Mouse (Mus musculus): ENCODE measurements around the gene Ppp1r12a. TPM values are rescaled to one million over a fixed set of nuclear protein-coding genes. Genes with fewer than 3 reads are reported as not detected.
A peak's percentile ranks its signal among the peaks of the same experiment; 100 is the strongest.
"Not testable (repeated sequence)": the region's sequence is repeated elsewhere in the genome, so short reads cannot be mapped to it uniquely, and the experiment has no call there.

Gene Ppp1r12a
- polyA plus RNA-seq, 1 experiment from 2014 or later: 108 TPM

- Histone ChIP-seq H3K9me3 (ENCODE audit: low read depth, low read length) (no peaks in the 10 kb centered on the region), H3K9ac (no peak overlapping the region), H3K27me3 (ENCODE audit: insufficient read depth, low read length) (no peaks in the 10 kb centered on the region), H3K36me3 (ENCODE audit: insufficient read depth) (peaks cover 62% of the 10 kb centered on the region), H3K27ac (ENCODE audit: low read depth) (peak overlapping the region; percentile 3; the same call in 1 of the 2 replicates), H3K4me3 (ENCODE audit: low read depth, low read length) (no peak overlapping the region), H3K4me2 (no peak overlapping the region), H3K4me1 (ENCODE audit: insufficient read depth) (no peaks in the 10 kb centered on the region)
- peak; percentile 66; the same call in 1 of the 2 replicates for ATAC-seq (ENCODE audit: insufficient read depth)
- peak; percentile 58 for DNase-seq
- WGBS: 30% methylated on average over 7 of the region's 7 CpGs
- no peak for TF ChIP-seq CTCF (IDR thresholded peaks at IDR 0.05; ENCODE audit: low read depth)
These were observed 115.2 kb downstream of the Ppp1r12a start for GRCm38 (mm10) chr10:108277198-108277597.

GRCm38 (mm10) chr10:108281099-108281498, 119.1 kb downstream of the Ppp1r12a start:
- not testable (repeated sequence) for DNase-seq; ATAC-seq (ENCODE audit: insufficient read depth); H3K27ac ChIP-seq (ENCODE audit: low read depth); H3K4me1 ChIP-seq (ENCODE audit: insufficient read depth); H3K27me3 ChIP-seq (ENCODE audit: insufficient read depth, low read length); H3K4me3 ChIP-seq (ENCODE audit: low read depth, low read length); H3K4me2 ChIP-seq; H3K9me3 ChIP-seq (ENCODE audit: low read depth, low read length); H3K9ac ChIP-seq
- 98% methylated on average over 3 of the region's 5 CpGs for WGBS
- peaks cover 42% of the 10 kb centered on the region for H3K36me3 ChIP-seq (ENCODE audit: insufficient read depth)

GRCm38 (mm10) chr10:108282351-108282750, 120.4 kb downstream of the Ppp1r12a start:
- ATAC-seq (ENCODE audit: insufficient read depth): no peak; the same call in 1 of the 2 replicates
- peaks cover 32% of the 10 kb centered on the region for H3K36me3 ChIP-seq (ENCODE audit: insufficient read depth)
- DNase-seq: no peak
- H3K4me2 ChIP-seq: no peak overlapping the region
- H3K4me3 ChIP-seq (ENCODE audit: low read depth, low read length): no peak overlapping the region
- no peak overlapping the region for H3K27ac ChIP-seq (ENCODE audit: low read depth)
- TF ChIP-seq CTCF (IDR thresholded peaks at IDR 0.05; ENCODE audit: low read depth): no peak
- no peaks in the 10 kb centered on the region for H3K27me3 ChIP-seq (ENCODE audit: insufficient read depth, low read length)
- WGBS: 74% methylated on average over 6 of the region's 6 CpGs
- H3K9me3 ChIP-seq (ENCODE audit: low read depth, low read length): no peaks in the 10 kb centered on the region
- no peaks in the 10 kb centered on the region for H3K4me1 ChIP-seq (ENCODE audit: insufficient read depth)
- no peak overlapping the region for H3K9ac ChIP-seq

GRCm38 (mm10) chr10:108283418-108283817, 121.4 kb downstream of the Ppp1r12a start:
- Histone ChIP-seq H3K9me3 (ENCODE audit: low read depth, low read length) (no peaks in the 10 kb centered on the region), H3K4me1 (ENCODE audit: insufficient read depth) (no peaks in the 10 kb centered on the region), H3K27ac (ENCODE audit: low read depth) (no peak overlapping the region), H3K9ac (no peak overlapping the region), H3K4me2 (no peak overlapping the region), H3K4me3 (ENCODE audit: low read depth, low read length) (no peak overlapping the region), H3K36me3 (ENCODE audit: insufficient read depth) (peaks cover 24% of the 10 kb centered on the region), H3K27me3 (ENCODE audit: insufficient read depth, low read length) (no peaks in the 10 kb centered on the region)
- 86% methylated on average over 2 of the region's 2 CpGs for WGBS
- DNase-seq (no peak), ATAC-seq (ENCODE audit: insufficient read depth) (no peak)
- no peak for TF ChIP-seq CTCF (IDR thresholded peaks at IDR 0.05; ENCODE audit: low read depth)

GRCm38 (mm10) chr10:108283837-108284236, 121.8 kb downstream of the Ppp1r12a start:
- H3K36me3 ChIP-seq (ENCODE audit: insufficient read depth): peaks cover 24% of the 10 kb centered on the region
- no peaks in the 10 kb centered on the region for H3K27me3 ChIP-seq (ENCODE audit: insufficient read depth, low read length)
- 49% methylated on average over 4 of the region's 4 CpGs for WGBS
- TF ChIP-seq CTCF (IDR thresholded peaks at IDR 0.05; ENCODE audit: low read depth): no peak
- no peaks in the 10 kb centered on the region for H3K9me3 ChIP-seq (ENCODE audit: low read depth, low read length)
- no peaks in the 10 kb centered on the region for H3K4me1 ChIP-seq (ENCODE audit: insufficient read depth)
- no peak overlapping the region for H3K4me3 ChIP-seq (ENCODE audit: low read depth, low read length)
- H3K9ac ChIP-seq: no peak overlapping the region
- DNase-seq (peak; percentile 23), ATAC-seq (ENCODE audit: insufficient read depth) (no peak; the same call in 1 of the 2 replicates)
- H3K4me2 ChIP-seq: no peak overlapping the region
- H3K27ac ChIP-seq (ENCODE audit: low read depth): no peak overlapping the region

GRCm38 (mm10) chr10:108284445-108284844, 122.5 kb downstream of the Ppp1r12a start:
- no peak overlapping the region for H3K4me2 ChIP-seq
- H3K9me3 ChIP-seq (ENCODE audit: low read depth, low read length): no peaks in the 10 kb centered on the region
- ATAC-seq (ENCODE audit: insufficient read depth): no peak
- no peak for TF ChIP-seq CTCF (IDR thresholded peaks at IDR 0.05; ENCODE audit: low read depth)
- H3K27ac ChIP-seq (ENCODE audit: low read depth): no peak overlapping the region
- 86% methylated on average over 4 of the region's 4 CpGs for WGBS
- no peaks in the 10 kb centered on the region for H3K27me3 ChIP-seq (ENCODE audit: insufficient read depth, low read length)
- no peak overlapping the region for H3K4me3 ChIP-seq (ENCODE audit: low read depth, low read length)
- DNase-seq: no peak
- no peaks in the 10 kb centered on the region for H3K4me1 ChIP-seq (ENCODE audit: insufficient read depth)
- no peak overlapping the region for H3K9ac ChIP-seq
- peaks cover 23% of the 10 kb centered on the region for H3K36me3 ChIP-seq (ENCODE audit: insufficient read depth)

GRCm38 (mm10) chr10:108284977-108285376, 123.0 kb downstream of the Ppp1r12a start:
- H3K36me3 ChIP-seq (ENCODE audit: insufficient read depth): peaks cover 18% of the 10 kb centered on the region
- 94% methylated on average over 5 of the region's 5 CpGs for WGBS

More at GRCm38 (mm10) chr10:108284977-108285376, 123.0 kb downstream of the Ppp1r12a start:
- no peak for TF ChIP-seq CTCF (IDR thresholded peaks at IDR 0.05; ENCODE audit: low read depth)
- Histone ChIP-seq H3K27me3 (ENCODE audit: insufficient read depth, low read length) (no peaks in the 10 kb centered on the region), H3K9me3 (ENCODE audit: low read depth, low read length) (no peaks in the 10 kb centered on the region), H3K4me2 (no peak overlapping the region), H3K4me1 (ENCODE audit: insufficient read depth) (no peaks in the 10 kb centered on the region), H3K27ac (ENCODE audit: low read depth) (no peak overlapping the region), H3K4me3 (ENCODE audit: low read depth, low read length) (no peak overlapping the region), H3K9ac (no peak overlapping the region)
- ATAC-seq (ENCODE audit: insufficient read depth): no peak
- no peak for DNase-seq

Measured in lung, embryonic 14.5 days (tissue).